Mouse (Mus musculus) MEL (cell line): ENCODE measurements around the gene Samd5.

Experiments used
- CHD2 ChIP-seq: IDR thresholded peaks from 2 replicates; pipeline ENCODE4 v1.6.1; 2011; ENCODE audit warnings: low read length, improper control_type of control experiment
- EP300 ChIP-seq, 2 experiments: IDR thresholded peaks; 2 replicates each; pipeline ENCODE4 v1.6.1; 2011; ENCODE audit warnings: improper control_type of control experiment in 2 of 2, low read length in 2 of 2, low read depth in 1 of 2, mild to moderate bottlenecking in 1 of 2
- ETS1 ChIP-seq: IDR thresholded peaks from 2 replicates; pipeline ENCODE4 v1.6.1; 2012; ENCODE audit warnings: low read depth, mild to moderate bottlenecking, inconsistent platforms, low read length, improper control_type of control experiment, moderate library complexity
- GATA1 ChIP-seq: IDR thresholded peaks from 2 replicates; pipeline ENCODE4 v1.6.1; 2011; ENCODE audit warnings: low read depth, low read length, improper control_type of control experiment
- POLR2A ChIP-seq, 2 experiments: IDR thresholded peaks; 2 replicates each; pipeline ENCODE4 v1.6.1; 2011 to 2012; ENCODE audit warnings: low read length in 2 of 2, mild to moderate bottlenecking in 2 of 2, control low read depth in 1 of 2, improper control_type of control experiment in 1 of 2, low read depth in 1 of 2, moderate library complexity in 1 of 2; ENCODE audit not compliant: control insufficient read depth in 1 of 2, insufficient read depth in 1 of 2, poor library complexity in 1 of 2
- POLR2AphosphoS5 ChIP-seq: IDR thresholded peaks from 2 replicates; pipeline ENCODE4 v1.6.1; 2012; ENCODE audit warnings: low read depth, borderline replicate concordance, mild to moderate bottlenecking, inconsistent platforms, low read length, moderate library complexity, mixed read lengths
- RAD21 ChIP-seq: IDR thresholded peaks from 2 replicates; pipeline ENCODE4 v1.6.1; 2011; ENCODE audit warnings: mild to moderate bottlenecking, low read depth, low read length, improper control_type of control experiment
- UBTF ChIP-seq: IDR thresholded peaks from 2 replicates; pipeline ENCODE4 v1.6.1; 2012; ENCODE audit warnings: low read depth, mild to moderate bottlenecking, inconsistent platforms, low read length, improper control_type of control experiment, moderate library complexity, borderline replicate concordance; ENCODE audit not compliant: insufficient read depth
- ZNF384 ChIP-seq: IDR thresholded peaks from 2 replicates; pipeline ENCODE4 v1.6.1; 2012; ENCODE audit warnings: low read depth, mild to moderate bottlenecking, inconsistent platforms, low read length, improper control_type of control experiment

GRCm38 (mm10) chr10:9607155-9607554, 67.9 kb downstream of the Samd5 start:
- TF ChIP-seq POLR2AphosphoS5, result no peak
- TF ChIP-seq ETS1, result no peak
- no peak for TF ChIP-seq CHD2
- TF ChIP-seq POLR2A (IDR thresholded peaks at IDR 0.05; ENCODE audit: control insufficient read depth in 1 of 2, insufficient read depth in 1 of 2, low read depth in 1 of 2, low read length in 2 of 2, poor library complexity in 1 of 2), result no peak
- no peak for TF ChIP-seq EP300 (IDR thresholded peaks at IDR 0.05; ENCODE audit: low read depth in 1 of 2, low read length in 2 of 2)
- TF ChIP-seq GATA1, result no peak
- no peak for TF ChIP-seq UBTF
- TF ChIP-seq RAD21, result no peak
- TF ChIP-seq ZNF384, result no peak
